In genomic region chr2:75659629-75659960, GRCm38 (mm10) we compare ENCODE assay signal across 7 mouse cellular contexts. TPM values are rescaled to one million over a fixed set of nuclear protein-coding genes. Genes with fewer than 3 reads are reported as not detected.
A peak's percentile ranks its signal among the peaks of the same experiment; 100 is the strongest.
DNase-seq lines count a peak whose midpoint lies in the region; ATAC-seq lines count a peak whose summit lies in the region.

No protein-coding gene starts in this region.

- under 1% methylated on average over 47 of the region's 47 CpGs for WGBS in embryonic facial prominence, embryonic 10.5 days
- under 1% methylated on average over 47 of the region's 47 CpGs for WGBS in limb, embryonic 10.5 days
- WGBS in midbrain, embryonic 12.5 days: 0% methylated on average over 22 of the region's 47 CpGs

- no peaks in the 10 kb centered on the region for H3K27me3 ChIP-seq in embryonic facial prominence, embryonic 10.5 days (replicated peaks; ENCODE audit: low read depth, poor library complexity, severe bottlenecking)
- H3K27me3 ChIP-seq in limb, embryonic 10.5 days (ENCODE audit: low read depth, poor library complexity, severe bottlenecking): no peaks in the 10 kb centered on the region
- H3K27me3 ChIP-seq in midbrain, embryonic 12.5 days: no peaks in the 10 kb centered on the region

- peak; percentile 97 for DNase-seq in adrenal gland, postnatal 10 days
- peak; percentile 92 for DNase-seq in embryonic facial prominence, embryonic 10.5 days (ENCODE audit: low spot score)
- DNase-seq in kidney, adult 11 months: peak; percentile 84
- DNase-seq in limb, embryonic 10.5 days (ENCODE audit: low spot score): peak; percentile 93
- DNase-seq in skeletal muscle tissue, adult 2 months (ENCODE audit: low read depth, low spot score): peak; percentile 89

- no peaks in the 10 kb centered on the region for H3K9me3 ChIP-seq in embryonic facial prominence, embryonic 10.5 days
- H3K9me3 ChIP-seq in limb, embryonic 10.5 days (replicated peaks): no peaks in the 10 kb centered on the region
- H3K9me3 ChIP-seq in midbrain, embryonic 12.5 days: no peaks in the 10 kb centered on the region

- peak overlapping the region; percentile 98 for H3K9ac ChIP-seq in midbrain, embryonic 12.5 days (replicated peaks)

- ATAC-seq in granulocyte monocyte progenitor cell, adult 5-6 weeks (replicated peaks; ENCODE audit: poor library complexity, severe bottlenecking): peak; percentile 65
- ATAC-seq in midbrain, embryonic 12.5 days (ENCODE audit: low FRiP score, low read depth): peak; percentile 60; the same call in 1 of the 2 replicates

- H3K36me3 ChIP-seq in embryonic facial prominence, embryonic 10.5 days (replicated peaks): peaks cover 40% of the 10 kb centered on the region
- peaks cover 39% of the 10 kb centered on the region for H3K36me3 ChIP-seq in limb, embryonic 10.5 days
- H3K36me3 ChIP-seq in midbrain, embryonic 12.5 days: peaks cover 22% of the 10 kb centered on the region

- peak overlapping the region; percentile 78 for H3K4me2 ChIP-seq in midbrain, embryonic 12.5 days (replicated peaks)

- H3K4me3 ChIP-seq in embryonic facial prominence, embryonic 10.5 days: peak overlapping the region; percentile 100
- peak overlapping the region; percentile 98 for H3K4me3 ChIP-seq in limb, embryonic 10.5 days
- peak overlapping the region; percentile 93 for H3K4me3 ChIP-seq in midbrain, embryonic 12.5 days

- peaks cover 19% of the 10 kb centered on the region for H3K4me1 ChIP-seq in embryonic facial prominence, embryonic 10.5 days
- H3K4me1 ChIP-seq in limb, embryonic 10.5 days: peaks cover 28% of the 10 kb centered on the region
- peaks cover 23% of the 10 kb centered on the region for H3K4me1 ChIP-seq in midbrain, embryonic 12.5 days

- peak overlapping the region; percentile 100 for H3K27ac ChIP-seq in embryonic facial prominence, embryonic 10.5 days (replicated peaks)
- peak overlapping the region; percentile 100 for H3K27ac ChIP-seq in limb, embryonic 10.5 days
- H3K27ac ChIP-seq in midbrain, embryonic 12.5 days (replicated peaks): peak overlapping the region; percentile 98

RNA-seq across cellular contexts. Expression of gene Hnrnpa3, which starts 0.5 kb away (rescaled TPM):
- 100 to 1,000 TPM; 358 to 456 TPM for total RNA-seq in adrenal gland, postnatal 10 days (2021)
- 364 and 384 TPM in 2 replicates for polyA plus RNA-seq in embryonic facial prominence, embryonic 10.5 days (2016; fragmentation: Nextera tagmentation; extraction: Ambion mirVana)
- 734 and 909 TPM in 2 replicates for total RNA-seq in granulocyte monocyte progenitor cell, adult 5-6 weeks (2014; fragmentation: Nextera tagmentation)
- 363 and 370 TPM in 2 replicates for total RNA-seq in granulocyte monocyte progenitor cell, adult 5-6 weeks (2017)
- polyA plus RNA-seq in limb, embryonic 10.5 days (2016; fragmentation: Nextera tagmentation; extraction: Ambion mirVana): 352 and 369 TPM in 2 replicates
- 345 and 374 TPM in 2 replicates for polyA plus RNA-seq in midbrain, embryonic 12.5 days (2016; fragmentation: Nextera tagmentation; extraction: Ambion mirVana)

RNA-seq across cellular contexts. Expression of gene Nfe2l2, which starts 44.8 kb away (rescaled TPM):
- total RNA-seq in adrenal gland, postnatal 10 days (2021): 10 to 100 TPM; 79.2 to 94.0 TPM
- polyA plus RNA-seq in embryonic facial prominence, embryonic 10.5 days (2016; fragmentation: Nextera tagmentation; extraction: Ambion mirVana): 33.0 and 33.7 TPM in 2 replicates
- total RNA-seq in granulocyte monocyte progenitor cell, adult 5-6 weeks (2014; fragmentation: Nextera tagmentation): 80.1 and 90.3 TPM in 2 replicates
- 55.3 and 68.7 TPM in 2 replicates for total RNA-seq in granulocyte monocyte progenitor cell, adult 5-6 weeks (2017)
- polyA plus RNA-seq in limb, embryonic 10.5 days (2016; fragmentation: Nextera tagmentation; extraction: Ambion mirVana): 33.8 and 37.2 TPM in 2 replicates
- 17.6 and 20.3 TPM in 2 replicates for polyA plus RNA-seq in midbrain, embryonic 12.5 days (2016; fragmentation: Nextera tagmentation; extraction: Ambion mirVana)

Comparison
In these comparisons a context has a peak if more than half of its experiments do, and no peak if none do; other contexts are left out.
1. Peak in every context shown above with its lines: DNase-seq, ATAC-seq, H3K4me3 ChIP-seq and H3K27ac ChIP-seq.